Mouse (Mus musculus) pancreas, adult 10 weeks (tissue): ENCODE measurements around the gene Gm379. TPM values are rescaled to one million over a fixed set of nuclear protein-coding genes. Genes with fewer than 3 reads are reported as not detected.

Experiments
- polyA plus RNA-seq: library from polyadenylated mRNA; stranded (reverse); fragments of 350-450 nt; fragmentation: Illumina TruSeq; extraction: RNeasy Lipid Tissue Mini Kit (QIAGEN cat#74804); gene quantifications from one replicate; pipeline ENCODE4 v1.2.3, GENCODE M21; 2015; ENCODE audit warnings: low read depth, low replicate concordance; ENCODE audit not compliant: insufficient read depth

Gm379 gene
- not detected for polyA plus RNA-seq

GRCm38 (mm10) chrX:108664885-108665284 lies at the start of gene Gm379:
Gene Gm379, minus strand, starts transcription at chrX:108664891.

Other genes with a start within 250 kb of the Gm379 start
- gene Brwd3, start 169.5 kb upstream of the Gm379 start, polyA plus RNA-seq: 0.85 TPM